Mouse (Mus musculus): ENCODE results near the gene Miga1. TPM values are rescaled to one million over a fixed set of nuclear protein-coding genes. Genes with fewer than 3 reads are reported as not detected.
"Not testable (repeated sequence)": the region's sequence is repeated elsewhere in the genome, so short reads cannot be mapped to it uniquely, and the experiment has no call there.

The Miga1 gene
- total and polyA plus RNA-seq, 2 experiments from 2014 or later: 18.7 to 28.2 TPM

- no peaks in the 10 kb centered on the region for H3K4me1 ChIP-seq (ENCODE audit: insufficient read depth, low read length)
- H3K36me3 ChIP-seq (ENCODE audit: insufficient read depth, low read length): peaks cover 39% of the 10 kb centered on the region
- no peak overlapping the region for H3K4me3 ChIP-seq (ENCODE audit: low read depth, low read length)
- no peak overlapping the region for H3K27ac ChIP-seq (ENCODE audit: low read depth, low read length)
- no peak overlapping the region for H3K9ac ChIP-seq (replicated peaks; ENCODE audit: low read length, poor library complexity, severe bottlenecking)
- H3K9me3 ChIP-seq (ENCODE audit: low read length): no peaks in the 10 kb centered on the region
- DNase-seq (ENCODE audit: low spot score) (no peak), ATAC-seq (ENCODE audit: low FRiP score) (no peak)
- H3K27me3 ChIP-seq (ENCODE audit: insufficient read depth, low read length): no peaks in the 10 kb centered on the region
- H3K4me2 ChIP-seq (ENCODE audit: low read depth, low read length, poor library complexity, severe bottlenecking): no peak overlapping the region
- no peak for TF ChIP-seq CTCF (IDR thresholded peaks at IDR 0.05)
- WGBS: 88% methylated on average over 15 of the region's 15 CpGs
Measured at GRCm38 (mm10) chr3:152332545-152333300, 7.5 kb downstream of the Miga1 start.

GRCm38 (mm10) chr3:152332104-152332503 is 8.1 kb downstream of the Miga1 start:
- DNase-seq (ENCODE audit: low spot score) (no peak), ATAC-seq (ENCODE audit: low FRiP score) (no peak)
- Histone ChIP-seq H3K9ac (replicated peaks; ENCODE audit: low read length, poor library complexity, severe bottlenecking) (no peak overlapping the region), H3K4me2 (ENCODE audit: low read depth, low read length, poor library complexity, severe bottlenecking) (no peak overlapping the region), H3K4me1 (ENCODE audit: insufficient read depth, low read length) (no peaks in the 10 kb centered on the region), H3K4me3 (ENCODE audit: low read depth, low read length) (no peak overlapping the region), H3K36me3 (ENCODE audit: insufficient read depth, low read length) (peaks cover 35% of the 10 kb centered on the region), H3K9me3 (ENCODE audit: low read length) (no peaks in the 10 kb centered on the region), H3K27me3 (ENCODE audit: insufficient read depth, low read length) (no peaks in the 10 kb centered on the region), H3K27ac (ENCODE audit: low read depth, low read length) (no peak overlapping the region)
- TF ChIP-seq CTCF (IDR thresholded peaks at IDR 0.05): no peak
- 95% methylated on average over 5 of the region's 6 CpGs for WGBS

GRCm38 (mm10) chr3:152321765-152322547 is 18.3 kb downstream of the Miga1 start:
- TF ChIP-seq CTCF (IDR thresholded peaks at IDR 0.05): no peak
- no peaks in the 10 kb centered on the region for H3K4me1 ChIP-seq (ENCODE audit: insufficient read depth, low read length)
- no peak overlapping the region for H3K27ac ChIP-seq (ENCODE audit: low read depth, low read length)
- peaks cover 14% of the 10 kb centered on the region for H3K36me3 ChIP-seq (ENCODE audit: insufficient read depth, low read length)
- ATAC-seq (ENCODE audit: low FRiP score): no peak
- H3K9ac ChIP-seq (replicated peaks; ENCODE audit: low read length, poor library complexity, severe bottlenecking): no peak overlapping the region
- H3K27me3 ChIP-seq (ENCODE audit: insufficient read depth, low read length): no peaks in the 10 kb centered on the region
- H3K9me3 ChIP-seq (ENCODE audit: low read length): no peaks in the 10 kb centered on the region
- no peak overlapping the region for H3K4me2 ChIP-seq (ENCODE audit: low read depth, low read length, poor library complexity, severe bottlenecking)
- DNase-seq (ENCODE audit: low spot score): no peak
- 97% methylated on average over 8 of the region's 8 CpGs for WGBS
- H3K4me3 ChIP-seq (ENCODE audit: low read depth, low read length): no peak overlapping the region

- ATAC-seq (ENCODE audit: low FRiP score) (no peak), DNase-seq (ENCODE audit: low spot score) (no peak)
- Histone ChIP-seq H3K9me3 (ENCODE audit: low read length) (no peaks in the 10 kb centered on the region), H3K9ac (replicated peaks; ENCODE audit: low read length, poor library complexity, severe bottlenecking) (no peak overlapping the region), H3K27ac (ENCODE audit: low read depth, low read length) (no peak overlapping the region), H3K36me3 (ENCODE audit: insufficient read depth, low read length) (peaks cover 14% of the 10 kb centered on the region), H3K4me3 (ENCODE audit: low read depth, low read length) (no peak overlapping the region), H3K4me2 (ENCODE audit: low read depth, low read length, poor library complexity, severe bottlenecking) (no peak overlapping the region), H3K27me3 (ENCODE audit: insufficient read depth, low read length) (no peaks in the 10 kb centered on the region), H3K4me1 (ENCODE audit: insufficient read depth, low read length) (no peaks in the 10 kb centered on the region)
- no peak for TF ChIP-seq CTCF (IDR thresholded peaks at IDR 0.05)
- WGBS: 92% methylated on average over 10 of the region's 10 CpGs
Measured at GRCm38 (mm10) chr3:152320972-152321645, 19.1 kb downstream of the Miga1 start.

GRCm38 (mm10) chr3:152316447-152317173 is 23.6 kb downstream of the Miga1 start:
- ATAC-seq (ENCODE audit: low FRiP score); H3K4me2 ChIP-seq (ENCODE audit: low read depth, low read length, poor library complexity, severe bottlenecking); H3K27ac ChIP-seq (ENCODE audit: low read depth, low read length); DNase-seq (ENCODE audit: low spot score); H3K27me3 ChIP-seq (ENCODE audit: insufficient read depth, low read length); H3K9me3 ChIP-seq (ENCODE audit: low read length); H3K4me3 ChIP-seq (ENCODE audit: low read depth, low read length); H3K9ac ChIP-seq (replicated peaks; ENCODE audit: low read length, poor library complexity, severe bottlenecking); H3K4me1 ChIP-seq (ENCODE audit: insufficient read depth, low read length): not testable (repeated sequence)
- 86% methylated on average over 9 of the region's 9 CpGs for WGBS
- H3K36me3 ChIP-seq (ENCODE audit: insufficient read depth, low read length): peaks cover 28% of the 10 kb centered on the region

Measured in midbrain, postnatal 0 days (tissue).